ENCODE assay signal across 8 mouse cellular contexts in genomic region chr19:40512500-40513421, GRCm38 (mm10). TPM values are rescaled to one million over a fixed set of nuclear protein-coding genes. Genes with fewer than 3 reads are reported as not detected.
A peak's percentile ranks its signal among the peaks of the same experiment; 100 is the strongest.
DNase-seq lines count a peak whose midpoint lies in the region; ATAC-seq and TF ChIP-seq lines count a peak whose summit lies in the region.

No protein-coding gene starts in this region.

- DNase-seq in heart, adult 2 months: peak; percentile 59 to 66
- DNase-seq in heart, postnatal 25 days (ENCODE audit: low spot score): no peak
- DNase-seq in embryonic facial prominence, embryonic 14.5 days (ENCODE audit: low spot score): peak; percentile 45
- peak; percentile 58 for DNase-seq in midbrain, postnatal 0 days (ENCODE audit: low spot score)

- WGBS in heart, adult 2 months: under 1% methylated on average over 34 of the region's 34 CpGs
- WGBS in embryonic facial prominence, embryonic 14.5 days: 1% methylated on average over 30 of the region's 34 CpGs
- under 1% methylated on average over 34 of the region's 34 CpGs for WGBS in hindbrain, embryonic 12.5 days
- under 1% methylated on average over 34 of the region's 34 CpGs for whole genome bisulfite sequencing in limb, embryonic 15.5 days
- WGBS in midbrain, postnatal 0 days: under 1% methylated on average over 34 of the region's 34 CpGs
- 1% methylated on average over 34 of the region's 34 CpGs for WGBS in stomach, embryonic 16.5 days

- peak overlapping the region; percentile 98 for H3K27ac ChIP-seq in heart, adult 2 months
- H3K27ac ChIP-seq in bone marrow macrophage, adult 2 months (ENCODE audit: insufficient read depth, low read depth, low read length): no peak overlapping the region
- peak overlapping the region; percentile 87 for H3K27ac ChIP-seq in embryonic facial prominence, embryonic 14.5 days (replicated peaks; ENCODE audit: low read depth, low read length)
- peak overlapping the region; percentile 91 for H3K27ac ChIP-seq in hindbrain, embryonic 12.5 days
- peak overlapping the region; percentile 88 for H3K27ac ChIP-seq in limb, embryonic 15.5 days
- H3K27ac ChIP-seq in midbrain, postnatal 0 days (ENCODE audit: low read depth, low read length): peak overlapping the region; percentile 85
- peak overlapping the region; percentile 88 for H3K27ac ChIP-seq in stomach, embryonic 16.5 days (ENCODE audit: low read length)

- no peak for TF ChIP-seq EP300 in heart, adult 2 months (IDR thresholded peaks at IDR 0.05; ENCODE audit: insufficient read depth, low read depth, low read length)

- peak overlapping the region; percentile 94 for H3K4me3 ChIP-seq in heart, adult 2 months
- H3K4me3 ChIP-seq in bone marrow macrophage, adult 2 months (ENCODE audit: insufficient read depth, low read length): peak overlapping the region; percentile 76
- peak overlapping the region; percentile 80 for H3K4me3 ChIP-seq in embryonic facial prominence, embryonic 14.5 days (ENCODE audit: low read depth, low read length)
- H3K4me3 ChIP-seq in hindbrain, embryonic 12.5 days: peak overlapping the region; percentile 73
- peak overlapping the region; percentile 61 for H3K4me3 ChIP-seq in limb, embryonic 15.5 days
- peak overlapping the region; percentile 90 for H3K4me3 ChIP-seq in midbrain, postnatal 0 days (ENCODE audit: low read depth, low read length)
- H3K4me3 ChIP-seq in stomach, embryonic 16.5 days (replicated peaks; ENCODE audit: low read length): peak overlapping the region; percentile 79

- H3K36me3 ChIP-seq in heart, adult 2 months (ENCODE audit: control insufficient read depth, insufficient read depth, low read length): peaks cover 3% of the 10 kb centered on the region
- no peaks in the 10 kb centered on the region for H3K36me3 ChIP-seq in embryonic facial prominence, embryonic 14.5 days (ENCODE audit: control insufficient read depth, insufficient read depth, low read length)
- H3K36me3 ChIP-seq in hindbrain, embryonic 12.5 days: no peaks in the 10 kb centered on the region
- H3K36me3 ChIP-seq in limb, embryonic 15.5 days: no peaks in the 10 kb centered on the region
- no peaks in the 10 kb centered on the region for H3K36me3 ChIP-seq in midbrain, postnatal 0 days (ENCODE audit: insufficient read depth, low read length)
- no peaks in the 10 kb centered on the region for H3K36me3 ChIP-seq in stomach, embryonic 16.5 days (ENCODE audit: control insufficient read depth, insufficient read depth, low read length)

- H3K4me2 ChIP-seq in embryonic facial prominence, embryonic 14.5 days (ENCODE audit: low read depth, low read length): peak overlapping the region; percentile 90
- peak overlapping the region; percentile 80 for H3K4me2 ChIP-seq in hindbrain, embryonic 12.5 days (replicated peaks)
- H3K4me2 ChIP-seq in limb, embryonic 15.5 days: peak overlapping the region; percentile 87
- H3K4me2 ChIP-seq in midbrain, postnatal 0 days (ENCODE audit: low read depth, low read length, poor library complexity, severe bottlenecking): peak overlapping the region; percentile 62
- H3K4me2 ChIP-seq in stomach, embryonic 16.5 days (ENCODE audit: low read depth, low read length): peak overlapping the region; percentile 94

- peak overlapping the region; percentile 79 for H3K9ac ChIP-seq in heart, adult 2 months (ENCODE audit: low read depth, low read length)
- peak overlapping the region; percentile 80 for H3K9ac ChIP-seq in embryonic facial prominence, embryonic 14.5 days (ENCODE audit: low read depth, low read length)
- H3K9ac ChIP-seq in hindbrain, embryonic 12.5 days: peak overlapping the region; percentile 88
- peak overlapping the region; percentile 54 for H3K9ac ChIP-seq in limb, embryonic 15.5 days
- peak overlapping the region; percentile 88 for H3K9ac ChIP-seq in midbrain, postnatal 0 days (replicated peaks; ENCODE audit: low read length, poor library complexity, severe bottlenecking)
- H3K9ac ChIP-seq in stomach, embryonic 16.5 days (ENCODE audit: low read length): peak overlapping the region; percentile 89

- H3K9me3 ChIP-seq in embryonic facial prominence, embryonic 14.5 days (ENCODE audit: control insufficient read depth, low read length): no peaks in the 10 kb centered on the region
- H3K9me3 ChIP-seq in hindbrain, embryonic 12.5 days (replicated peaks): 0 out of 2 replicates have a peak, but pooled peaks cover 4% of the 10 kb centered on the region
- H3K9me3 ChIP-seq in limb, embryonic 15.5 days: no peaks in the 10 kb centered on the region
- H3K9me3 ChIP-seq in midbrain, postnatal 0 days (ENCODE audit: low read length): no peaks in the 10 kb centered on the region
- no peaks in the 10 kb centered on the region for H3K9me3 ChIP-seq in stomach, embryonic 16.5 days (replicated peaks; ENCODE audit: control insufficient read depth, low read length)

- intact Hi-C loops in heart, adult 2 months (cut with DNase I): loop anchor here (1.0 to 2.0 kb wide), 5 partner anchors 16 to 118 kb away; no protein-coding TSS in a partner anchor
- intact Hi-C loops in heart, postnatal 25 days (cut with DNase I): loop anchor here (2.0 to 5.0 kb wide), 4 partner anchors 18 to 118 kb away; no protein-coding TSS in a partner anchor

- TF ChIP-seq CTCF in heart, adult 2 months (IDR thresholded peaks at IDR 0.05): no peak
- TF ChIP-seq CTCF in bone marrow macrophage, adult 2 months (IDR thresholded peaks at IDR 0.05; ENCODE audit: low read depth, low read length): no peak
- no peak for TF ChIP-seq CTCF in midbrain, postnatal 0 days (IDR thresholded peaks at IDR 0.05)

- H3K27me3 ChIP-seq in heart, adult 2 months (ENCODE audit: control insufficient read depth, insufficient read depth, low read length): no peaks in the 10 kb centered on the region
- no peaks in the 10 kb centered on the region for H3K27me3 ChIP-seq in embryonic facial prominence, embryonic 14.5 days (replicated peaks; ENCODE audit: control insufficient read depth, insufficient read depth, low read length)
- no peaks in the 10 kb centered on the region for H3K27me3 ChIP-seq in hindbrain, embryonic 12.5 days
- no peaks in the 10 kb centered on the region for H3K27me3 ChIP-seq in limb, embryonic 15.5 days
- no peaks in the 10 kb centered on the region for H3K27me3 ChIP-seq in midbrain, postnatal 0 days (ENCODE audit: insufficient read depth, low read length)
- no peaks in the 10 kb centered on the region for H3K27me3 ChIP-seq in stomach, embryonic 16.5 days (ENCODE audit: control insufficient read depth, insufficient read depth, low read length)

- no peak for TF ChIP-seq POLR2A in heart, adult 2 months (IDR thresholded peaks at IDR 0.05; ENCODE audit: insufficient read depth, low read depth, low read length)
- TF ChIP-seq POLR2A in bone marrow macrophage, adult 2 months (IDR thresholded peaks at IDR 0.05; ENCODE audit: borderline replicate concordance, low read depth, low read length): no peak

- ATAC-seq in embryonic facial prominence, embryonic 14.5 days (ENCODE audit: low read depth): peak; percentile 31
- ATAC-seq in hindbrain, embryonic 12.5 days (ENCODE audit: low FRiP score): peak; percentile 65
- ATAC-seq in limb, embryonic 15.5 days (ENCODE audit: insufficient number of reproducible peaks, low FRiP score, low TSS enrichment, low read depth): no peak
- ATAC-seq in midbrain, postnatal 0 days (ENCODE audit: low FRiP score): peak; percentile 45
- peak; percentile 23 for ATAC-seq in stomach, embryonic 16.5 days (ENCODE audit: insufficient read depth, low FRiP score)

- H3K79me2 ChIP-seq in heart, adult 2 months (replicated peaks; ENCODE audit: control insufficient read depth, insufficient read depth, low read length): no peaks in the 10 kb centered on the region; the same call in 1 of the 2 replicates

- peaks cover 9% of the 10 kb centered on the region for H3K4me1 ChIP-seq in heart, adult 2 months (ENCODE audit: control insufficient read depth, insufficient read depth, low read length)
- H3K4me1 ChIP-seq in bone marrow macrophage, adult 2 months (ENCODE audit: control insufficient read depth, insufficient read depth, low read length): no peaks in the 10 kb centered on the region; the same call in 1 of the 2 replicates
- H3K4me1 ChIP-seq in embryonic facial prominence, embryonic 14.5 days (ENCODE audit: control insufficient read depth, insufficient read depth, low read length): 0 out of 2 replicates have a peak, but pooled peaks cover 3% of the 10 kb centered on the region
- peaks cover 29% of the 10 kb centered on the region for H3K4me1 ChIP-seq in hindbrain, embryonic 12.5 days
- H3K4me1 ChIP-seq in limb, embryonic 15.5 days: peaks cover 24% of the 10 kb centered on the region; the same call in 1 of the 2 replicates
- H3K4me1 ChIP-seq in midbrain, postnatal 0 days (ENCODE audit: insufficient read depth, low read length): peaks cover 11% of the 10 kb centered on the region; the same call in 1 of the 2 replicates
- H3K4me1 ChIP-seq in stomach, embryonic 16.5 days (ENCODE audit: control insufficient read depth, insufficient read depth, low read length): peaks cover 13% of the 10 kb centered on the region; the same call in 1 of the 2 replicates

RNA-seq across cellular contexts. Expression of gene Sorbs1, which starts 0.8 kb away (rescaled TPM):
- total RNA-seq in heart, adult 2 months (2021): 100 to 1,000 TPM; 638 to 971 TPM
- 185 and 253 TPM in 2 replicates for polyA plus RNA-seq in heart, adult 2 months (2012; rRNA removed)
- total RNA-seq in heart, postnatal 25 days (2021): 100 to 1,000 TPM; 604 to 684 TPM
- polyA plus RNA-seq in bone marrow macrophage, adult 2 months (2012; ENCODE audit: insufficient read depth, insufficient read length, missing spikeins): 2.2 and 3.4 TPM in 2 replicates
- 54.1 and 57.5 TPM in 2 replicates for polyA plus RNA-seq in embryonic facial prominence, embryonic 14.5 days (2014; fragmentation: Nextera tagmentation; extraction: Ambion mirVana)
- 101 and 106 TPM in 2 replicates for polyA plus RNA-seq in hindbrain, embryonic 12.5 days (2016; fragmentation: Nextera tagmentation; extraction: Ambion mirVana)
- 45.6 and 58.9 TPM in 2 replicates for polyA plus RNA-seq in limb, embryonic 15.5 days (2015; fragmentation: Nextera tagmentation; extraction: Ambion mirVana)
- 53.1 and 74.1 TPM in 2 replicates for total RNA-seq in midbrain, postnatal 0 days (2014; rRNA removed)
- 55.6 and 60.4 TPM in 2 replicates for polyA plus RNA-seq in midbrain, postnatal 0 days (2015; fragmentation: Nextera tagmentation; extraction: Ambion mirVana)
- polyA plus RNA-seq in stomach, embryonic 16.5 days (2015; fragmentation: Nextera tagmentation; extraction: Ambion mirVana): 106 and 114 TPM in 2 replicates

Comparison
In these comparisons a context has a peak if more than half of its experiments do, and no peak if none do; other contexts are left out.
1. RNA of gene Sorbs1, which starts 0.8 kb away (polyA plus RNA-seq): 185 to 253 TPM in heart, adult 2 months, 106 to 114 TPM in stomach, embryonic 16.5 days, 101 to 106 TPM in hindbrain, embryonic 12.5 days, 55.6 to 60.4 TPM in midbrain, postnatal 0 days, 54.1 to 57.5 TPM in embryonic facial prominence, embryonic 14.5 days and 45.6 to 58.9 TPM in limb, embryonic 15.5 days; 2.2 to 3.4 TPM in bone marrow macrophage, adult 2 months; every median in the first group is over 10 times any median in the second.
2. Peak in every context shown above with its lines, with median percentiles within 50 percentile points of each other: H3K4me3 ChIP-seq, H3K9ac ChIP-seq and H3K4me2 ChIP-seq.